1 mouse cellular context compared by ENCODE assay signal in the genomic region with DNA sequence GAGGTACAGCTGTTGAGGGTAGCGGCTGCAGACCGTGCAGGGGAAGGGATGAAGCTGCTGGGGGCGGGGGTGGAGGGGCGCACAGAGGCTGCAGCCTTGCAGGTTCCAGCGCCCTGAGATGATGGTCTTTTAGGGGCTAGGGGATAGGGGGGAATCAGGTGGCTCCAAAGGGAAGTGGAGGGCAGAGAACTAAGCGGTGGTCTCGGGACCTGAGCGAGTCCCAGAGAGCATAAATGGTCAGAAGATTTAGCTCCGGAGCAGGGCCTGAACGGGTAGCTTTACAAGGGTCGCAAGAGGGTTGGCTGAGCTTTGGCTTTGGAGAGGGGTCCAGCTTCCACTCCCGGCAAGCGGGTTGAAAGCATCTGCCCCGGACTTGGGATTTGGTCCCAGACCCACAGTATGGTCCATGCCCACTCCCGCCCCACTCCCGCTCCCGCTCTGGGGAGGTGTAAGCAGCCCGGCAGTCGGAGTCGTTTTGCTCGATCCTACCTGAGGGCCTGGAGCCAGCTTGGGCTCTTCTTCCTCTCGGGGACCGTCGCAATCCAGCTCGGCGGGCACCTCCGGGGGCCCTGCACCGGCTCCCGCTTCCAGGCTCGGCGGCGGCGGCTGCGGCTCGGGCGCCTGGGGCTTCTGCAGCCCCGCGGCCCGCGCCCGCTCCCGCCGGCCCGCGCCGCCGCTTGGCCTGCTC.
TF ChIP-seq lines count a peak whose summit lies in the region.

No protein-coding gene starts in this region.

TF ChIP-seq in MEL, 35 proteins besides CTCF, POLR2A, EP300 and RAD21:
- TF ChIP-seq E2F4 (IDR thresholded peaks at IDR 0.05; ENCODE audit: borderline replicate concordance, low read depth, low read length) (no peak), RCOR1 (IDR thresholded peaks at IDR 0.05; ENCODE audit: low read depth, low read length) (no peak), ZC3H11A (IDR thresholded peaks at IDR 0.05; ENCODE audit: low read depth, low read length) (no peak), UBTF (IDR thresholded peaks at IDR 0.05; ENCODE audit: borderline replicate concordance, insufficient read depth, low read depth, low read length) (no peak), CHD1 (IDR thresholded peaks at IDR 0.05; ENCODE audit: low read depth, low read length) (no peak), SIN3A (IDR thresholded peaks at IDR 0.05; ENCODE audit: low read length) (no peak)
TF ChIP-seq in MEL: peak in this region for 0.
